Mouse (Mus musculus): ENCODE results near the gene 4921517D22Rik. TPM values are rescaled to one million over a fixed set of nuclear protein-coding genes. Genes with fewer than 3 reads are reported as not detected.
"Not testable (repeated sequence)": the region's sequence is repeated elsewhere in the genome, so short reads cannot be mapped to it uniquely, and the experiment has no call there.

Gene 4921517D22Rik
- polyA plus RNA-seq, 1 experiment from 2014 or later, result not detected

DNA sequence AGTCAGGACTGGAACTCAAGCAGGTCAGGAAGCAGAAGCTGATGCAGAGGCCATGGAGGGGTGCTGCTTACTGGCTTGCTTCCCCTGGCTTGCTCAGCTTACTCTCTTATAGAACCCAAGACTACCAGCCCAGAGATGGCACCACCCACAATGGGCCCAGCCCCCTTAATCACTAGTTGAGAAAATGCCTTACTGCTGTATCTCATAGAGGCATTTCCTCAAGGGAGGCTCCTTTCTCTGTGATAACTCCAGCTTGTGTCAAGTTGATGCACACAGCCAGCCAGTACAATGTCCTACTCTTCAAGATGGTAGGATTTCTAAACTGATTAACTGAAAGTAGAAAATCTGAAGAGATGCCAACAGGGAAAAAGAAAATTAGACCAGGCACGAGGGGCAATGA, 28.2 kb upstream of the 4921517D22Rik start:
- peaks cover 18% of the 10 kb centered on the region; the same call in 1 of the 2 replicates for H3K4me1 ChIP-seq (replicated peaks)
- H3K9ac ChIP-seq (replicated peaks); ATAC-seq (ENCODE audit: insufficient number of reproducible peaks, insufficient read depth, low FRiP score, low TSS enrichment, low read depth); H3K4me3 ChIP-seq (replicated peaks); H3K27ac ChIP-seq; H3K4me2 ChIP-seq; H3K9me3 ChIP-seq; H3K36me3 ChIP-seq: not testable (repeated sequence)
- 83% methylated on average over 1 of the region's 1 CpGs for WGBS
- 0 out of 2 replicates have a peak, but pooled peaks cover 12% of the 10 kb centered on the region for H3K27me3 ChIP-seq

- ATAC-seq (ENCODE audit: insufficient number of reproducible peaks, insufficient read depth, low FRiP score, low TSS enrichment, low read depth), result no peak
- Histone ChIP-seq H3K9ac (replicated peaks) (no peak overlapping the region), H3K4me3 (replicated peaks) (no peak overlapping the region), H3K4me2 (no peak overlapping the region), H3K9me3 (no peaks in the 10 kb centered on the region), H3K36me3 (no peaks in the 10 kb centered on the region), H3K27ac (no peak overlapping the region), H3K4me1 (replicated peaks) (peaks cover 7% of the 10 kb centered on the region; the same call in 1 of the 2 replicates), H3K27me3 (0 out of 2 replicates have a peak, but pooled peaks cover 2% of the 10 kb centered on the region)
- 95% methylated on average over 1 of the region's 1 CpGs for WGBS
These were observed 25.6 kb upstream of the 4921517D22Rik start for GRCm38 (mm10) chr13:59719475-59719874.

DNA sequence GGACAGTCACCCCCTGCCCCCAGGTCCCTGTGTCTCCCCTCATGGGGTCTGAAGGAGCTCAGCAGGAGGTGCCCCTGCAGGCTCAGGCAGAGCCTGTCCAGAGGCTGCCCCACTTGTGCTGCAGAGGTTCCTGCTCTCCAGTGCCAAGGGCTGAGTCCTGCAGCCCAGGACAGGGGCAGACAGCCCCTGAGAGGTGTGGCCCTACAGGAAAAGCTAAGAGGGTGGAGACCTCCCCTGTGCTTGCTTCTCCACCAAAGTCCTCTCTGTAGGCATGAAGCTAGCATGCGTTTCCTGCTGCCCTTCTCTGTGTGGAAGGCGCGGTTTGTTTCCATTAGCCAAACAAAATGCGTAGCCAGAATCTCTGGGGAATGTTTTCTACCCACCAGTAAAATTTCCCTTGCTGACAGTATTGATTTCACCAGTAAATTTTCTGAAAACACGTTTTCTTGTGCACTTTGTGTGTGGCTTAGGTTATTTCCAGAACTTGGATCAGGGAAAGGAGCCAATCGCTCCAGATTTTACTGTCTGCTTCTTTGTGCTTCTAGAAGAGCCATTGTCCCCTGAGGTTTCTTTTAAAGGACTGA, 25.0 kb upstream of the 4921517D22Rik start:
- ATAC-seq (ENCODE audit: insufficient number of reproducible peaks, insufficient read depth, low FRiP score, low TSS enrichment, low read depth); H3K4me1 ChIP-seq (replicated peaks); H3K27me3 ChIP-seq; H3K9me3 ChIP-seq; H3K4me3 ChIP-seq (replicated peaks); H3K27ac ChIP-seq; H3K36me3 ChIP-seq; H3K4me2 ChIP-seq; H3K9ac ChIP-seq (replicated peaks): not testable (repeated sequence)
- WGBS, result 39% methylated on average over 6 of the region's 6 CpGs

- 47% methylated on average over 3 of the region's 3 CpGs for WGBS
- H3K27me3 ChIP-seq, result peaks cover 7% of the 10 kb centered on the region; the same call in 1 of the 2 replicates
- H3K9me3 ChIP-seq, result no peaks in the 10 kb centered on the region
- H3K4me3 ChIP-seq (replicated peaks), result no peak overlapping the region
- no peak for ATAC-seq (ENCODE audit: insufficient number of reproducible peaks, insufficient read depth, low FRiP score, low TSS enrichment, low read depth)
- H3K27ac ChIP-seq, result no peak overlapping the region
- H3K9ac ChIP-seq (replicated peaks), result no peak overlapping the region
- H3K36me3 ChIP-seq, result no peaks in the 10 kb centered on the region
- no peak overlapping the region for H3K4me2 ChIP-seq
- no peaks in the 10 kb centered on the region for H3K4me1 ChIP-seq (replicated peaks)
These were observed 19.8 kb upstream of the 4921517D22Rik start for GRCm38 (mm10) chr13:59713710-59714109.

DNA sequence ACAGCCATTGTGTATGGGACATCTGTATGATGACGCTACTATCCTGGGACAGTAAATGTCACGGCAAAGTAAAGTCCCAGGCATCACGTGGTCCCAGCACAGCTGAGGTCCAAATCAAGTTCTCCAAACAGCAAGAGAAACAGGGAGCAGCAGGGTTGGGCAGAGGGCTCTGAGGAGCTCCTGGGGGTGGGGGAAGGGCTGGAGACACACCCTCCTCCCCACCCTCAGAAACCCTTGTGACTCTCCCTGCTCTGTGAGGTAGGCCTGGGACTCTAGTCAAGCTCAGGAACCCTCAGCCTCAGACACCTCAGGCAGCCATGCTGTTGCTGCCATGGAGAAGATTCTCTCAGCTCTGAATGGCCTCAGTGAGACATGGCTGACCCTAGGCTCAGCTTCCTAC, 18.1 kb upstream of the 4921517D22Rik start, which contains the start of gene Spata31d1b:
Gene Spata31d1b (plus strand): TSS at position 301 of the 400 bp plus-strand sequence.
- not testable (repeated sequence) for H3K36me3 ChIP-seq; H3K4me2 ChIP-seq; H3K27me3 ChIP-seq; H3K9me3 ChIP-seq; ATAC-seq (ENCODE audit: insufficient number of reproducible peaks, insufficient read depth, low FRiP score, low TSS enrichment, low read depth); H3K27ac ChIP-seq; H3K4me3 ChIP-seq (replicated peaks); H3K4me1 ChIP-seq (replicated peaks); H3K9ac ChIP-seq (replicated peaks)
- 74% methylated on average over 3 of the region's 3 CpGs for WGBS

DNA sequence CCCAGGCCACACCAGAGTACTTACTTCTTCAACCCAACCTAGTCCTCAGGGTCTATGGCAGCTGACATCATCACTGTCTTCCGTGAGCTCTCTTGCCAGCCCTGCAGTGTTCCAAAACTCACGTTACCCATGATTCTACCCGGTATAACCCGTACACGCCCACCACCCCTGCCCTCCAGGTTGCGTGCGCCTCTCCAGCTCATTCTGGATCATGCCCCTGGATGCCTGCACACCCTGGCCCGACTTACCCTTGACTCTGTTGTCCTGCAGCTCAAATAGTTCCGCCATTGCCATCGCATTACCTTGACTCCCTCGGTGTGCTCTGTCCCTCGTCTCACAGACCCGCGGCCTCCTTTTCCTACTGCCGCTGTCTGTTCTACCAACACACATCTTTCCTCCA, 16.3 kb upstream of the 4921517D22Rik start, which contains the start of gene Spata31d1a:
Gene Spata31d1a (minus strand): TSS at position 101 of the 400 bp plus-strand sequence.
- Histone ChIP-seq H3K27me3 (peaks cover 7% of the 10 kb centered on the region; the same call in 1 of the 2 replicates), H3K9ac (replicated peaks) (no peak within 1 kb of the TSS), H3K36me3 (no peaks in the 10 kb centered on the region), H3K9me3 (no peaks in the 10 kb centered on the region), H3K27ac (no peak within 1 kb of the TSS), H3K4me3 (replicated peaks) (no peak within 1 kb of the TSS), H3K4me1 (replicated peaks) (no peaks in the 10 kb centered on the region), H3K4me2 (no peak within 1 kb of the TSS)
- 92% methylated on average over 15 of the region's 15 CpGs for WGBS
- ATAC-seq (ENCODE audit: insufficient number of reproducible peaks, insufficient read depth, low FRiP score, low TSS enrichment, low read depth), result no peak

DNA sequence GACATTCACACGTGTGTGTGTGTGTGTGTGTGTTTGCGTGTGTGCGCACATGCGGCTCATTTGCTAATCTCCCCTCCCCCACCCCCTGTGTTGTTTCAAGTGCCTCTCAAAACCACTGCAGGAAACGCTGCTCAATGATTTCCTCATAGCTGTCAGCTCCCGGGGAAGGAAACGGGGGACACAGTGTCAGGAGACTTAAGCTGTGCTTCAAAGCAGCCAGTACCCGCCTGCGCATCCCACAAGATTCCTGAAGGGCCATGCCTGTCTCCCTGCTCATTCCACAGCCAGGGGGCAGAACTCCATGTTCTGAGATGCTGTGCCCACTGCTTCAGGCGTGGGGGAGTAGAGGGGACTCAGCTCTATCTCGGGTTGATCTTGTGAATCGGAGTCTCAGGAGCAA, 10.7 kb upstream of the 4921517D22Rik start:
- Histone ChIP-seq H3K27me3 (no peaks in the 10 kb centered on the region; the same call in 1 of the 2 replicates), H3K9me3 (no peaks in the 10 kb centered on the region), H3K9ac (replicated peaks) (no peak overlapping the region), H3K27ac (no peak overlapping the region), H3K36me3 (no peaks in the 10 kb centered on the region), H3K4me2 (no peak overlapping the region), H3K4me1 (replicated peaks) (no peaks in the 10 kb centered on the region), H3K4me3 (replicated peaks) (no peak overlapping the region)
- ATAC-seq (ENCODE audit: insufficient number of reproducible peaks, insufficient read depth, low FRiP score, low TSS enrichment, low read depth), result no peak
- 55% methylated on average over 12 of the region's 12 CpGs for WGBS

GRCm38 (mm10) chr13:59703514-59703913, 9.6 kb upstream of the 4921517D22Rik start:
- H3K27ac ChIP-seq, result no peak overlapping the region
- no peaks in the 10 kb centered on the region for H3K4me1 ChIP-seq (replicated peaks)
- H3K36me3 ChIP-seq, result no peaks in the 10 kb centered on the region
- H3K4me2 ChIP-seq, result no peak overlapping the region
- WGBS, result 87% methylated on average over 12 of the region's 12 CpGs
- no peak overlapping the region for H3K9ac ChIP-seq (replicated peaks)
- ATAC-seq (ENCODE audit: insufficient number of reproducible peaks, insufficient read depth, low FRiP score, low TSS enrichment, low read depth), result no peak
- H3K27me3 ChIP-seq, result no peaks in the 10 kb centered on the region; the same call in 1 of the 2 replicates
- H3K9me3 ChIP-seq, result no peaks in the 10 kb centered on the region
- no peak overlapping the region for H3K4me3 ChIP-seq (replicated peaks)

DNA sequence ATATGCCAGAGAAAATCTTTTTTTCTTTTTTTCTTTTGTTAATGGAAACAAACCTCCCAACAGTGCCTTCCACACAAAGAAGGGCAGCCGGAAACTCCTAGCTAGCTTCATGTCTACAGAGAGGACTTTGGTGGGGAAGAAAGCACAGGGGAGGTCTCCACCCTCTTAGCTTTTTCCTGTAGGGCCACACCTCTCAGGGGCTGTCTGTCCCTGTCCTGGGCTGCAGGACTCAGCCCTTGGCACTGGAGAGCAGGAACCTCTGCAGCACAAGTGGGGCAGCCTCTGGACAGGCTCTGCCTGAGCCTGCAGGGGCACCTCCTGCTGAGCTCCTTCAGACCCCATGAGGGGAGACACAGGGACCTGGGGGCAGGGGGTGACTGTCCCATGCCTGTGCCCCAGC, 6.2 kb upstream of the 4921517D22Rik start:
- not testable (repeated sequence) for H3K9me3 ChIP-seq; H3K27me3 ChIP-seq; H3K27ac ChIP-seq; H3K9ac ChIP-seq (replicated peaks); H3K4me2 ChIP-seq; H3K4me3 ChIP-seq (replicated peaks); H3K36me3 ChIP-seq; H3K4me1 ChIP-seq (replicated peaks); ATAC-seq (ENCODE audit: insufficient number of reproducible peaks, insufficient read depth, low FRiP score, low TSS enrichment, low read depth)
- 64% methylated on average over 1 of the region's 1 CpGs for WGBS

DNA sequence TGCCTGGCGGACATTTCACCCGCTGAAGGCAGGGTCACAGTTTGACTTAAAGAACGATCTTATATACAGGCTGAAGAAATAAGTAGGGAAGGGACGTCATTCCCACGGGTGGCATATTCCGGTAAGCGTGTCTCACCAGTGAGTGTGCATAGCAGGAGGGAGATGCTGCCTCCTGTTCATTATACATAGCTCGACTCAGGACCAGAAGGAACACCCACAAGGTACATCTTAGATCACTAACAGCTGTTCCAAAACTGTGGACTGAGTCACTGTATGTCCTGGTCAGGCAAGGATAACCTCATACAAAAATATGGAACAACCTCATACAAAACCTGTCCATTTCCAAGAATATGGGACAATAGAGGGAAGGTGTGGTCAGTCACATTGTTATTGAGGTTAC, 5.2 kb upstream of the 4921517D22Rik start:
- Histone ChIP-seq H3K4me1 (replicated peaks) (no peaks in the 10 kb centered on the region), H3K4me3 (replicated peaks) (no peak overlapping the region), H3K4me2 (no peak overlapping the region), H3K9ac (replicated peaks) (no peak overlapping the region), H3K9me3 (no peaks in the 10 kb centered on the region), H3K36me3 (no peaks in the 10 kb centered on the region), H3K27me3 (no peaks in the 10 kb centered on the region; the same call in 1 of the 2 replicates), H3K27ac (no peak overlapping the region)
- no peak for ATAC-seq (ENCODE audit: insufficient number of reproducible peaks, insufficient read depth, low FRiP score, low TSS enrichment, low read depth)
- WGBS, result 94% methylated on average over 8 of the region's 8 CpGs

GRCm38 (mm10) chr13:59695781-59696180, 1.9 kb upstream of the 4921517D22Rik start:
- H3K4me2 ChIP-seq, result no peak overlapping the region
- WGBS, result 76% methylated on average over 7 of the region's 7 CpGs
- peaks cover 4% of the 10 kb centered on the region; the same call in 1 of the 2 replicates for H3K9me3 ChIP-seq

DNA sequence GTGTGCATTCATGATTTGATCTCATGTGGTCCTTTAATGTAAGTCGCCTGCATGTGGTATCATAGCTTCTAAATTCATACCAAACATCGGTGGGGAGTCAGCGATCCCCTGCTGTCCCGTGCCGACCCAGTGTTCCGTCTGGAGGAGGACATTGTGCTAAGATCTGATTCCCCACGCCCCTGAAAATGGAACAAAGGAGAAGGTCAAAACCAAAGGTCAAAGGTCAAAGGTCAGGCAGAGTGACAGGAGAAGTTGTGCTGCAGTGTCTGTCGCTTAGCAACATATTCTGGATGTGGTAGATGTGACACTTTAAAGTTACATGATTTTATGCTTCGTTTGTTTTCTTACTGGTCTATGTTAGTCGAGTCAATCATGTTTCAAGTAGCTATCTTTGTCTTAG, 2.4 kb downstream of the 4921517D22Rik start:
- Histone ChIP-seq H3K4me1 (replicated peaks) (no peaks in the 10 kb centered on the region), H3K4me3 (replicated peaks) (no peak overlapping the region), H3K9me3 (peaks cover 4% of the 10 kb centered on the region; the same call in 1 of the 2 replicates), H3K36me3 (no peaks in the 10 kb centered on the region), H3K27ac (no peak overlapping the region), H3K9ac (replicated peaks) (no peak overlapping the region), H3K4me2 (no peak overlapping the region), H3K27me3 (no peaks in the 10 kb centered on the region)
- no peak for ATAC-seq (ENCODE audit: insufficient number of reproducible peaks, insufficient read depth, low FRiP score, low TSS enrichment, low read depth)
- 84% methylated on average over 10 of the region's 10 CpGs for WGBS

More at GRCm38 (mm10) chr13:59695781-59696180, 1.9 kb upstream of the 4921517D22Rik start:
- Histone ChIP-seq H3K4me1 (replicated peaks) (no peaks in the 10 kb centered on the region), H3K9ac (replicated peaks) (no peak overlapping the region), H3K27me3 (no peaks in the 10 kb centered on the region), H3K27ac (no peak overlapping the region), H3K36me3 (no peaks in the 10 kb centered on the region), H3K4me3 (replicated peaks) (no peak overlapping the region)
- no peak for ATAC-seq (ENCODE audit: insufficient number of reproducible peaks, insufficient read depth, low FRiP score, low TSS enrichment, low read depth)
